Mouse (Mus musculus) spleen, adult 2 months (tissue): ENCODE data around the gene Cxcl9.

Experiments
- CTCF ChIP-seq: fragments of 200-500 bp; IDR thresholded peaks from 2 replicates; pipeline ENCODE4 v1.5.1; 2011; ENCODE audit warnings: mild to moderate bottlenecking, inconsistent platforms; ENCODE audit not compliant: insufficient read depth, insufficient read length, insufficient replicate concordance; ENCODE audit errors: extremely low read depth
- POLR2A ChIP-seq: fragments of 200-500 bp; IDR thresholded peaks from 2 replicates; pipeline ENCODE4 v1.6.1; 2011; ENCODE audit warnings: low read depth, low read length, inconsistent platforms

GRCm38 (mm10) chr5:92323264-92323663 is 4.6 kb downstream of the Cxcl9 start:
- TF ChIP-seq CTCF = no peak
- no peak for TF ChIP-seq POLR2A
